Mouse (Mus musculus) thymus, adult 2 months (tissue): ENCODE results near the gene Ubp1.

ENCODE experiments used
- CTCF ChIP-seq: fragments of 200-500 bp; IDR thresholded peaks from 2 replicates; pipeline ENCODE4 v1.5.1; 2012; ENCODE audit warnings: mild to moderate bottlenecking, control low read depth, low read length, moderate library complexity, borderline replicate concordance; ENCODE audit not compliant: control insufficient read depth, poor library complexity, insufficient read depth; ENCODE audit errors: extremely low read depth
- POLR2A ChIP-seq: fragments of 200-500 bp; IDR thresholded peaks from 2 replicates; pipeline ENCODE4 v1.6.1; 2012; ENCODE audit warnings: mild to moderate bottlenecking, low read length, control low read depth, moderate library complexity; ENCODE audit not compliant: control insufficient read depth, poor library complexity, insufficient read depth; ENCODE audit errors: extremely low read depth

GRCm38 (mm10) chr9:113957777-113958176 lies 27.0 kb downstream of the Ubp1 start:
- TF ChIP-seq CTCF (no peak), POLR2A (no peak)
